Mouse (Mus musculus) lung, adult 2 months (tissue): ENCODE measurements around the gene Itpripl1. TPM values are rescaled to one million over a fixed set of nuclear protein-coding genes. Genes with fewer than 3 reads are reported as not detected.
A peak's percentile ranks its signal among the peaks of the same experiment; 100 is the strongest.
"Not testable (repeated sequence)": the region's sequence is repeated elsewhere in the genome, so short reads cannot be mapped to it uniquely, and the experiment has no call there.

Experiments
- DNase-seq: peaks from one replicate; pipeline ENCODE4 v3.0.0; 2022
- H3K4me1 ChIP-seq: fragments of 200-500 bp; 2 replicates; pipeline ENCODE4 v1.6.1; 2011; ENCODE audit warnings: low read length; ENCODE audit not compliant: control insufficient read depth, insufficient read depth
- H3K4me3 ChIP-seq: fragments of 200-500 bp; replicated peaks from 2 replicates; pipeline ENCODE3; 2011; ENCODE audit warnings: low read depth, mild to moderate bottlenecking, control low read depth, low read length; ENCODE audit errors: extremely low read depth
- CTCF ChIP-seq: fragments of 200-500 bp; IDR thresholded peaks from 2 replicates; pipeline ENCODE4 v1.5.1; 2011; ENCODE audit warnings: mild to moderate bottlenecking, low read length, control low read depth; ENCODE audit not compliant: insufficient read depth
- POLR2A ChIP-seq: fragments of 200-500 bp; IDR thresholded peaks from 2 replicates; pipeline ENCODE4 v1.6.1; 2011; ENCODE audit warnings: low read depth, mild to moderate bottlenecking, control low read depth, low read length, borderline replicate concordance; ENCODE audit errors: extremely low read depth
- WGBS: fragments of 180-500 bp; shearing (Covaris S2); methylation state at CpG from one replicate; pipeline ENCODE4 v1.1.7; 2018; 5-methylcytosine and 5-hydroxymethylcytosine counted together
- polyA plus RNA-seq: library from polyadenylated mRNA; depleted of rRNA; stranded (reverse); fragments of >200 nt; gene quantifications from 2 replicates; pipeline ENCODE4 v1.2.3, GENCODE M21; 2012

The Itpripl1 gene
- polyA plus RNA-seq, 1 experiment: 14.6 TPM

DNA sequence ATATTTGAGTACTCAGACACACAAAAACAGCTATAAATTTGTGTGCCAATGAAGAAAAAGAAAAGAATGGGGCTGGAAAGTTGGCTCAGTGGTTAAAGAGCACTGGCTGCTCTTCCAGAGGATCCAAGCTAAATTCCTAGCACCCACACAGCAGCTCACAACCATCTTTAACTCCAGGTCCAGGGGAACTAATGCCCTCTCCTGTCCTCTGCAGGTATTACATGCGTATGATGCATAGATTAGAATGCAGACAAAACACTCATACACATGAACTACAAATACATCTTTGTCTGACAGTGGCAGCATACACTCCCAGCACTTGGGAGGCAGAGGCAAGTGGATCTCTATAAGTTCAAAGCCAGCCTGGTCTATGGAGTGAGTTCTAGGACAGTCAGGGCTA is 3.6 kb downstream of the Itpripl1 start:
- 100% methylated on average over 1 of the region's 1 CpGs for WGBS
- H3K4me3 ChIP-seq: no peak overlapping the region
- peaks cover 12% of the 10 kb centered on the region for H3K4me1 ChIP-seq
- DNase-seq: no peak
- no peak for TF ChIP-seq POLR2A

DNA sequence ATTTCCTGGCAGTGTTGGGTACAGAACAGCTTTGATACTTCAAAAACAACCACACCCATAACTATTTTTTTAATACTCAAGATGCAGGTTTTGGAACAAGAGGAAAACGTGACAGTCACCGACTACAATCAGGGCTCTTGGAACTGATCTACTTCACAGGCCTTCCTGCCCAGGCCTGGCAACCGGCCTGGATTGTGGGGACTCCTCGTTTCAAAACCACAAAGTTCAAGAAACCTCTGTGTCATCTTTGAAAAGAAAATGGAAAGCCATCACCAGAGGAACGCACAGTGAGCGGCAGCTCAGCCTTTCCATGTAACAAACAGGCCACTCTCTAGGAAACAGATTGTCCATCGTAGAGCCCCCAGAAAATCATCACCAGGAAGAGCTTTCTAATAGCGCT is 4.1 kb downstream of the Itpripl1 start:
- TF ChIP-seq POLR2A (no peak), CTCF (no peak)
- Histone ChIP-seq H3K4me1 (peaks cover 13% of the 10 kb centered on the region), H3K4me3 (no peak overlapping the region)
- no peak for DNase-seq
- 53% methylated on average over 8 of the region's 8 CpGs for WGBS

DNA sequence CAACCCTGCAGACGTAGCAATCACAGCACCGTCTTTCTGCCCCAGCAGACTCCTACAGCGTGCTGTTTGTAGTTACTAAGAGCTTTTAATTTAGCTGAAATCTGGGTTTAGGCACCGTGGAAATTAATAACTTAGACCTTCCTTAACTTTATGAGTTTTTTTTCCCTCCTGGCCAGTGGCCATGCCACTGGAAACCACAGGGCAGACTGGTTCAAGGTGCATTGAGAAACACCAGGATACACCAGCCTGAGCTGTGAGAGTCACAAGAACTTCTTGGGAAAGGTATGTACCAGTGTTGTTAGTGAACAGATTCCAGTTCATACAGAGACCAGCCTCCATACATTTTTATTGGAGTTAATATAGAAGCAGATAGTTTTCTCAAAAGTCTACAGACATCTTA is 4.8 kb downstream of the Itpripl1 start:
- no peak for TF ChIP-seq CTCF
- TF ChIP-seq POLR2A: no peak
- no peak overlapping the region for H3K4me3 ChIP-seq
- DNase-seq: no peak
- peaks cover 14% of the 10 kb centered on the region for H3K4me1 ChIP-seq
- WGBS: 68% methylated on average over 4 of the region's 4 CpGs

DNA sequence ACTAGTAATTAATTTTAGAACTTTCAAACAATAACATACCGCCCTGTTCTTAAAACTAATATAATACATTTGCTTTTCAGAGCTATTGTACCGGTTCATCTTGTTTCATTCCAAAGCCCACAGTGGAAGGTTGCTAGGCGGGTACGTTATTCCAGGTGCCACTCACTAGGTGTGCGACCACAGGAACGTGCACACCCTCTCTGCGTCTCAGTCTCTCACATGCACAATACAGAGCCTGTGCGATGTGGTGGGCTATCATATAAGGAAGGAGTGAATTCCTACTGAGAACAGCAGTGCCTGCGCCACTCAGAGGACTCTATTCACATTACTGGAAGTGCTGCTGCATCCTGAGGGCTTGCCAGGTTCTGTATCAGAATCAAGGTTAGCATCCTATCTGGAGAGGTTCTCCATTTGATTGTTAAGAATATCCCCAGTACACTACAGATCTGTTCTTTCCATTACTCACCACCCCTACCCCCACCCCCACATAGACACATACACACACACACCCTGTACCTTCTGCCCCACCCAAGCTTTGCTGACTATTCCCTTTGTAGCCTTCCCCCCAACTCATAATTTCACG is 5.3 kb downstream of the Itpripl1 start:
- DNase-seq: no peak
- WGBS: 63% methylated on average over 10 of the region's 10 CpGs
- Histone ChIP-seq H3K4me1 (peaks cover 14% of the 10 kb centered on the region), H3K4me3 (no peak overlapping the region)
- TF ChIP-seq POLR2A: no peak
- TF ChIP-seq CTCF: no peak

DNA sequence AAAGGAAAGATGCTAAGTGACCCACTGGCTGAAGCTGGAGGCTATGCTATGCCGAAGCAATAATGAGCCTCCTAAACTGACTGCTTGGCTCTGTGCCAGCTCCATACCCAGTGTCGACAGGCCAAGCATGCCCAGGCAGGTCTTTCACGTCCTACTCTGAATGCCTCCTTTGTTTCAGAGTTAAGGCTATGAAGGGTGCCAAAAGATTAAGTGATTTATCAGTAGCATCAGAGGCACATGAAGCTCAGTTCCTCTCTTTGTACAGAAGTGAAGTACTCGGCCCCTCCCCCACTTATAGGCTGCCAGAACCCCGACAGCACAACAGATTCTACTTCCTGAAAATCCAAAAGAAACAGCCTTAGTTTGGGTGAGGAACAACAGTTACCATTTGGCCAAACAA is 6.3 kb downstream of the Itpripl1 start:
- peaks cover 13% of the 10 kb centered on the region for H3K4me1 ChIP-seq
- DNase-seq: peak; percentile 28
- peak overlapping the region; percentile 13 for H3K4me3 ChIP-seq
- 2% methylated on average over 5 of the region's 5 CpGs for WGBS
- TF ChIP-seq POLR2A (no peak), CTCF (no peak)

DNA sequence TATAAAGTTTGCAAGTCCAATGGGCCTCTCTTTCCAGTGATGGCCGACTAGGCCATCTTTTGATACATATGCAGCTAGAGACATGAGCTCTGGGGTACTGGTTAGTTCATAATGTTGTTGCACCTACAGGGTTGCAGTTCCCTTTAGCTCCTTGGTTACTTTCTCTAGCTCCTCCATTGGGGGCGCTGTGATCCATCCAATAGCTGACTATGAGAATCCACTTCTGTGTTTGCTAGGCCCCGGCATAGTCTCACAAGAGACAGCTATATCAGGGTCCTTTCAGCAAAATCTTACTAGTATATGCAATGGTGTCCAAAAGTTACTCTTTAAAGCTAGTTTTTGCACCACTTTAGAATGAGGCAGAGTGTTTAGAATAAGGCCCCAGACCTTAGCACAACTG is 8.0 kb downstream of the Itpripl1 start:
- DNase-seq, H3K4me3 ChIP-seq: not testable (repeated sequence)
- peaks cover 11% of the 10 kb centered on the region for H3K4me1 ChIP-seq
- WGBS: 38% methylated on average over 3 of the region's 3 CpGs

DNA sequence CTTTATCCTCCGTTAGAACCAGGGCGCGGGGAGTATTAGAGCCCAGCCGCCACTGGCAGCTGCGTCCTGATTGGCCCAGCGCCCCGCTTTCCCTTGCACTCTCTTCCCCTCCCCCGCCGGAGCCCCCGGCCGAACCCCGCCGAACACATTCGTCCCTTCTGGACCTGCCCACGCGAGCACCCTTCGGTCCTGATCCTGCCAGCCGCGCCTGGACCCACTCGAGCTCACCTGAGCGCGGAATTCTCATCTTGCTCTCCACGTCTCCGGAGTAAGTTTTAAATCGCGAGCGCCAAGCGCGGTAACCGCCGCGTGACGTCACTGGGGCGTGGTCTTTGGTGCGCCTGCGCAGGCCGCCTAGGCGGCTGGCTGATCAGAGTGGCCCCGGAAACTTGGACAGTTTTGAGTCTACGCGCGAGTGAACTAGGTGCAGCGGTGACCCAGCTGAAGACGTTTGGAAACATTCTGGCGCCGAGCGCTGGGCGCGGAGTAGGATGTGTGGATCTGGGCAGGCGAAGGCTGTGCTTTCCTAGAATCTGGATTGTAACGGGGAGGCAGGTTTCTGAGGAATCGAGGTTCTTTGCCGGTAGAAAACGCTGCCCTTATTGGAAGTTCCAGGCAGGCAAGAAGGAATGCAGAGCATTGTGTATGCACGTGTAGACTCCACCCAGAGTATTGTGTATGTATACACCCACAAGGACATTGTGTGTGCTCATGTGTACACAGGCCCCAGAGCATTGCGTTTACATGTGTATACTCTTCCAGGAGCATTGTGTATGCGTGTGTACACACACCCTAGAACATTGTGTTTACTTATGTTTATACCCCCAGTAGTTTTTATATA is 9.4 kb downstream of the Itpripl1 start, which contains the start of gene Ncaph:
TSS of gene Ncaph (minus strand) at position 334 of the 841 bp plus-strand sequence.
- Histone ChIP-seq H3K4me3 (peak within 1 kb of the TSS; percentile 80), H3K4me1 (peaks cover 11% of the 10 kb centered on the region)
- TF ChIP-seq POLR2A: peak; percentile 90; the same call in 1 of the 2 replicates
- TF ChIP-seq CTCF: no peak
- 1% methylated on average over 57 of the region's 57 CpGs for WGBS
- DNase-seq: peak; percentile 97

DNA sequence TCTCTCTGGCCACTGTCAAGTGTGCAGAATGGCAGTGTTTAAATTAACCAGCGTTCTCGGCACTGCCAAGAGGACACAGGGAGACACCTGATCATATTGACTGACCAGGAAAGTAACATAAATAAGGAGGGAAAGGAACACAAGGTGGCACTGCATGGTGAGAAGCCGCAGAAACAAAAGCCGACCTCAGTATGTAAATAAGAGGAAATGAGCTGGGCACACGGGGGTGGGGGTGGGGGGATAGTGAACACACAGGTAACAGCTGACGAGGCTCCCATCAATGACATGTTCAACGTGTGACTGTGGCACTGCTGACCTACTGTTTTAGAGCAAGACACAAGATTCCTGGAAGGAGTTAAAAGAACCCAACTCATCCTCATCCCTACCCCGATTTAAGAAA is 11.9 kb downstream of the Itpripl1 start:
- TF ChIP-seq POLR2A: no peak
- no peak overlapping the region for H3K4me3 ChIP-seq
- 31% methylated on average over 8 of the region's 8 CpGs for WGBS
- peaks cover 2% of the 10 kb centered on the region; the same call in 1 of the 2 replicates for H3K4me1 ChIP-seq
- DNase-seq: no peak

DNA sequence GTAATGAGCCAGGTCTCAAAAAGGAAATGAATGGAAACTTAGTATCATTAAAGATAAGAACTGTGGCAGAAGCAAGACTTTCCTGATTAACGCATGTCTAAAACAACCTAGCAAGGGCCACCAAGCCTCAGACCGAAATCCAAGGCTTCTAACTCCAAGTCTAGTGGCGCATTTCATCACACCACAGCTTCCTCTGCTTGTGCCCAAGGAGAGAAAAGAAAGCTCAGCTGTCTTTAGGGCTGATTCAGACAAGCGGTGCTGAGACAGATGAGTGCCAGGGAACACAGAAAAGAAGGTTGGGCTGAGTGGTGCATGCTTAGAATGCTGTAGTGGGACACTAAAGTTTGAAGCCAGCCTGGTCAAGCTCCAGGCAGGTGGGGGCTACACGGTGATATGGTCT is 14.3 kb downstream of the Itpripl1 start:
- DNase-seq: no peak
- H3K4me3 ChIP-seq: no peak overlapping the region
- TF ChIP-seq CTCF (no peak), POLR2A (no peak)
- 0 out of 2 replicates have a peak, but pooled peaks cover 2% of the 10 kb centered on the region for H3K4me1 ChIP-seq
- WGBS: 80% methylated on average over 5 of the region's 5 CpGs

DNA sequence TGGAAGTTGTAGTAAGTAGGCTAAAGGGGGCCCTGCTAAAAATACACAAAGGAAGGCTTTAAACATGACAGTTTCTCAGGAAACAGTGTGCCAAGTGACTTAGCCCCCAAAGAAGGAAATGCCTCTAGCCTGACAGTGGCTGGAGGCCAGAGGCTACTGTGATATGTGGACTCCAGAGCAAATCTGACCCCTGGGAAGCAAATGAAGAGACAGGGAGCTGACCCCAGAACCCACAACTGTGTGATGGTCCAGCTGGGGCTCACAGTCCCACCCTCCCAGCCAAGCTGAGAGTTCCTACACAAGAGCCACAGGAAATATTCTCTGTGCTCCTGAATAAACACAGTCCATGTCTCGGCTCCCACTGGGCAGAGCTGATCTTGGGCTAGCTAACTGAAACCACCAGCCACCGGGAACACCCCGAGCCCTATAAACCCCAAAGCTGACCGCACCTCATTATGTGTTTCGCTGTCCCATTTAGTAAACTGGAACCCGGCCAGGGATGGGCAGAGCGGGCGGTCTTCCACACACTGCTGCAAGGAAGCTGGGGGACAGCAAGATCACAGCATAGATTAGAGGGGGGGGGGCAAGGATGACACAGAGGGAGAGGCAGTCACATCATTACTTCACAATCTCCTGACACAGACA is 21.5 kb downstream of the Itpripl1 start:
- no peak for TF ChIP-seq POLR2A
- Histone ChIP-seq H3K4me1 (peaks cover 13% of the 10 kb centered on the region), H3K4me3 (peak overlapping the region; percentile 52)
- DNase-seq: no peak
- WGBS: 39% methylated on average over 8 of the region's 8 CpGs
